Mouse (Mus musculus): Measurements from ENCODE around the gene Coa3.
"Not testable (repeated sequence)": the region's sequence is repeated elsewhere in the genome, so short reads cannot be mapped to it uniquely, and the experiment has no call there.

The Coa3 gene

DNA sequence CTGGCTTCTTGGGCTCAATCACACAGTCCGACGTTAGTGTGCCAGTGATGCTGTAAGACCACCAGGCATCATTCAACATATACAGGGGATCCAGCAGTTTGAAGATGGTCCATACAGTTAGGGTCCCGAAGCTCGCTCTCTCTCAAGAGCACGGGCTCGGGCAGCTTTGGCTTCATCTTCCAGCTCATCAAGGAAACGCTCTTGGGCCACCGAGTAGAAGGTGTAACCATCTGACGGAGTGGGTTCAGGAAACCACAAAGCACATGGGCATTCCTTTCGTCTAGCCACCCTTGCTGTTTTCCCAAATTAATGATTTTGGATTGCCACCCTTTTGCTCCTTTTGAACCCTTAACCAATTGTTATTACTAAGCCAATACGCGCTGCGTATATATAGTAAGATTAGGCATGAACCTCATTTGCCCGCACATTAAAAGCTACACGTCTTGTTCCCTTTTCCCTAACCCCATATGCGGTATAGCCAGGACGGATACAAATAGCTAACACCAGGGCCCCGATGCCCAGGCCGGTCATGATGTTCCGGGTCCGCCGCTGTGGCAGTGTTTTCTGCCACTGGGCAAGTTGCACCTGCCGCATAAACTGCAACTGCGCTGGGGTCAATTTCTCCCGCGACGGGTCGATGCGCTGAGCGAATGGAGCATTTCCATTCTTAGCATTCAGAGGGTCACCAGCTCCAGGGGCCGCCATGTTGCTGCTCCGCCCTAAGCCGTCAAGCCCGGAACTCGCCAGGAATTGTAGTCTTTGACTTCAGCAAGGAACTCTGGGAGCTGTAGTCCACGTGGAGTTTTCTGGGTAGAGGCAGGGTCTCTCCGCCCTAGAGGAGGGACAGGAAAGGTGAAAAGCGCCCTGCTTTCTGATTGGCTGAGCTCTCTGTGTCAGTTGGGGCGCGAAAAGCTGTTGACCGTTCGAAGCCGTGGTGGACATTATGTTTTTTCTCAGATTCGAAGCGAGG, at the start of gene Coa3, which contains the start of gene Cntd1:
Coa3 (minus strand) TSS at position 892 of the 970 bp plus-strand sequence.
Cntd1 (plus strand) TSS at position 790 of the 970 bp plus-strand sequence.
- peak; percentile 73 to 85 for DNase-seq (ENCODE audit: low spot score in 2 of 2)

DNA sequence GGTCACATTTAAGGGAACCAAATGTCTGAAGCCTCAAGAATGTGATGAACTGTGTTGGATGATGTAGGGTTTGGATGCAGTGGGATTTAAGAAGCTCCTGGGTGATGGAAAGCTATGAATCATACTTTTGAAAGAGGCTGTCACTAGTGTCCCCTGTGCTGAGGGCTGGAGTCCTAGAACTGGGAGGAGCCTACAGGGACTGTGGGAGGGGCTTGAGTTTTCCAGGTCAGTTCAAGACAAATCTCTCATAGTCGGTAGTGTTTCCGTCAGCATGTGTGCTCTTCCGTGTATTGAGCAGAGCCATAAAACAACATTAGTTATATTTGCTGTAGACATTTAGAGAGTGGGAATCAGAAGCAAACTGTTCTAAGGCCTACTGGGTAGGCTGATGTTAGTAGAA, 48.4 kb upstream of the Coa3 start:
- DNase-seq (ENCODE audit: low spot score in 2 of 2), result no peak

DNA sequence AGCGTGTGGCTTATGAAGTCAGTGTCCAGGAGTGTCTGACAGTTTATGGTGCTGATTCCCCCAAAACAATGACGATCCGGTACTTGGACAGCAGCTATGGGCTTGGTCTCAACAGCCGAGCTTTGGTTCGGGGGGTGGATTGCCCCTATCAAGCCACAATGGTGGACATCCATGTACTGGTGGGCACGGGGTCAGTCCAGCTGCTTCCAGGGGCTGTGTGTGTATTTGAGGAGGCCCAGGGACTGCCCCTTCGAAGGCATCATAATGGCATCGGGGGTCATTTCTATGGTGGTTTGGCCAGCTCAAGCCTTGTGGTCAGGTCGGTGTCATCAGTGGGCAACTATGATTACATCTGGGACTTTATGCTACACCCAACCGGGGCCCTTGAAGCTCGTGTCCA, 47.2 kb upstream of the Coa3 start:
- no peak for DNase-seq (ENCODE audit: low spot score in 2 of 2)

DNA sequence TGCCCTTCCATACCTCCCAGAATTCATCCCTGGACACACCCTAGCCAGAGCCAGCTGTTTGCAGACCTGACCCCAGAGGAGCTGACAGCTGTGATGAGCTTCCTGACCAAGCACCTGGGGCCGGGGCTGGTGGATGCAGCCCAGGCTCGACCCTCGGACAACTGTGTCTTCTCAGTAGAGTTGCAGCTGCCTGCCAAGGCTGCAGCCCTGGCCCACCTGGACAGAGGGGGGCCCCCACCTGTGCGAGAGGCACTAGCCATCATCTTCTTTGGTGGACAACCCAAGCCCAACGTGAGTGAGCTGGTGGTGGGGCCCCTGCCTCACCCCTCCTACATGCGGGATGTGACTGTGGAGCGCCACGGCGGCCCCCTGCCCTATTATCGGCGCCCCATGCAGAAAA, 46.3 kb upstream of the Coa3 start:
- DNase-seq (ENCODE audit: low spot score in 2 of 2), result not testable (repeated sequence)

DNA sequence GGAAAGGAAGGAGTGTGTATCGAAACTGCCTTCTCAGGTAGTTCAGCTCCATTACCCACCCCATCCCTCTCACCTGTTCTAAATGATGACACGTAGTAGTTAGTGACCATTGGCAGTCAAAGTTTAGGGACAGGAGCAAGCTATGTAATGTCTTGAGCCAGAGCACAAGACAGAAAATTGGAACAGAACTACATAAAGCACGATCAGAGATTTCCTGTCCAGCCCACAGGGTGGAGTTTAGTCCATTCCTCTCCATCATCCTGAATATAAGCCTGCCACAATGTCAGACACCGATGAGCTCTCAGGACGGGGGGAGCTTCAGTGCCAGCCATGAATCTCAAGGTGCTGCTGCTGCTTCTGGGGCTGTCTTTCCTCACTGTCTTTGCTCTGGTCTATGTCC, 45.8 kb upstream of the Coa3 start, which contains the start of gene Aoc2:
Aoc2 (plus strand) TSS at position 301 of the 400 bp plus-strand sequence.
- no peak for DNase-seq (ENCODE audit: low spot score in 2 of 2)

DNA sequence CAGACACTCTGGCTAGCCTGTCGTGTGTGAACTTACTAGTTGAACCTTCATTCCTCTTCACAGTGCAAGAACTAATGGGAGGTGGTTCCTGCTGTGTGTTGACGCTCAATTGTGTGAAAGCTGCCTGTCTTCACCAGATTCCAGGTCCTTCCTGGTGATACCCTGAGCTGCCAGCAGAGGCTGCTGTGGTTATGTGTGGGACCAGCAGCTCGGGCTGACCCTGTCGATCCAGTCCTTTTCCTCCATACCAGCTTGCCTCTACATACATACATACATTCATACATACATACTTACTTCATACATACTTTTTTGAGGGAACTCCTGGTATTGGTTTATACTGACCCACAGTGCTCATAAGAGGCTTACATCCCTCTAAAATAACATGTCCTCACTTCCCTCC, 44.7 kb upstream of the Coa3 start:
- DNase-seq (ENCODE audit: low spot score in 2 of 2), result peak in 1 of 2 experiments; percentile 69

DNA sequence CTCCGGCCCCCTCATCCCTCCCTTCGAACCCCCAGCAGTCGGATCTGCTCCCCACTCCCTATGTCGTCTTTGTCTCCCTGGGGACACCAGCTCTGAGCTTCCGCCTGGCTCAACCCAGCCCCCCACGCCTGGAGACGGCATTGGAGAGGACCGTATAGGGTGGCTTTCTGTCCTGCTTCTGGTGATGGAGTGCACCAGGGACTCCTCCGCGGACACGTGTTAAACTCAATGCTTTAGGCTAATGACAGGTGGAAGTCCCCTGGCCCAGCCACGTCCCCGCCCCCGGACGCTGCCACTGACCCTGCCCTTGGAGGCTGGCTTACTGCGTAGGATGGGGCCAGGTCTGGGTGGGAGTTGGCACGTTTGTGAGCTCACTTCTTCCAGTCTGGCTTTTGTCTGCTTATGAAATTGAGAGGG, 37.6 kb upstream of the Coa3 start:
- peak; percentile 65 to 73 for DNase-seq (ENCODE audit: low spot score in 2 of 2)

DNA sequence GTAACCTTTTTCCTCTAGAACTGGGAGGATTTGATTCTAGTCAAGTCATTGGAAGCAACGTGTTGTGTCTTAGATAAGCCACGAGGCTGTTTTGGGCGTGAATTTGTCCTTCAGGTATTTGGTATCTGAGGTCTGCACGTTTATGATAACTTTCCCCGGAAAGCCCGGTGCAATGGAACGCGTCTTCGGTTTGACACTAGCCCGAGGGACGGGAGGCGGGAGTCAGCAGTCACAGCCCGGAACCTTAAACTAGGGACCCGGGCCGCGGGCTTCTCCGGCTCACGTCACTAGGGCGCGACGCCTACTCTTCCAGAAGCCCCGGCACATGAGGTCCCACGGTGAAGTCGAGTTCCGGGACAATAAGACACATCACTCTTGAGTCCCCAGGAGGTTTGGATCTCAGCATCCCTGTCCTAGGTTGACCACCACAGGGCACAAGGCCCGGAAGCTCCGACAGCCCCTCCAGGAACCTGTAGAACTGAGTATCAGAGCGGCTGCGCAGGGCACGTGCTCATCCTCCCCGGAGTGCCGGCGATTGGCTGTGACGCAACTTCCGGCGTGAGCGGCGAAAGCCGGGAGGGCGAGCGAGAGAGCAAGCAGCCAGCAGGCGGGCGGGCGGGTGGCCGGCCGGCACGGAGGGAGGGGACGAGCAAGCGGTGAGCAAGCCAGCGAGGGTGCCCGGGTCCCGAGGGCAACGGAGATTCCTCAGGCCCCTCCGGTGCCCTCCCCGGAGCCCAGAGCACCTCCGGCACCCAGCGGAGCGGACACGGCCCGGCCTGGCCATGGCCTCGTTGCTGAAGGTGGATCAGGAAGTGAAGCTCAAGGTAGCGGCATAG, 37.0 kb upstream of the Coa3 start, which contains the start of gene Psme3:
Psme3 (plus strand) TSS at position 549 of the 836 bp plus-strand sequence.
- peak; percentile 93 to 95 for DNase-seq (ENCODE audit: low spot score in 2 of 2)

DNA sequence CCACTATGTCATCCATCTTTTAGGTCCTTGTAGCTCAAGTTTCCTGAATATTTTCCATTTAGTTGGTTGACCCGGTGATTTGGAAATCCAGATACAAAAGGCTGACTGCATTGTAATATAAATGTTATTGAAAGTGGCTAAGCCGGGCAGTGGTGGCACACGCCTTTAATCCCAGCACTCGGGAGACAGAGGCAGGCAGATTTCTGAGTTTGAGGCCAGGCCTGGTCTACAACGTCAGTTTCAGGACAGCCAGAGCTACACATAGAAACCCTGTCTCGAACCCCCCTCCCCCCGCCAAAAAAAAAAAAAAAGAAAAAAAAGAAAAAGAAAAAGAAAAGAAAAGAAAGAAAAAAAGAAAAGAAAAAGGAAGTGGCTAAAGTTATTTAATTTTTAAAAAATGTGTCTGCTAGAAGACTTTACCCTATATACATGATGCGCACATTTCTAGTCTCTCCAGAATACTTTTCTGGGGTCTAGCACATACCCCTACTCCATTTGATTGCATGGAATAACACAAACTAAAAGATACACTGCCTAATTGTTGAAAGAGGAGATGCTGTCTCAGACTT, 36.3 kb upstream of the Coa3 start:
- DNase-seq (ENCODE audit: low spot score in 2 of 2), result no peak

DNA sequence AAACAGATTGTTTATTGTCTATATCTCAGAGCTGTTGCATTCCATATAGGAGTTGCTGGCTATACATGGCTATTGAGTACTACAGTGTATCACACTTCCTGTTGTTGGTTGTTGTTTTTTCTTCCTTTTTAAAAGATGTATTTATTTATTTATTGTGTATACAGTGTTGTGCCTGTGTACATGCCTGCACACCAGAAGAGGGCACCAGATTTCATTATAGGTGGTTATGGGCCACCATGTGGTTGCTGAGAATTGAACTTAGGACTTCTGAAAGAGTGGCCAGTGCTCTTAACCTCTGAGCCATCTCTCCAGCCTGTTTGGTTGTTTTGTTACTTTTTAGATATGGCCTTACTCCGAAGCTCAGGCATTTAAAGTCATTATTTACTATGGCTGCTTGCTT, 35.7 kb upstream of the Coa3 start:
- no peak for DNase-seq (ENCODE audit: low spot score in 2 of 2)

DNA sequence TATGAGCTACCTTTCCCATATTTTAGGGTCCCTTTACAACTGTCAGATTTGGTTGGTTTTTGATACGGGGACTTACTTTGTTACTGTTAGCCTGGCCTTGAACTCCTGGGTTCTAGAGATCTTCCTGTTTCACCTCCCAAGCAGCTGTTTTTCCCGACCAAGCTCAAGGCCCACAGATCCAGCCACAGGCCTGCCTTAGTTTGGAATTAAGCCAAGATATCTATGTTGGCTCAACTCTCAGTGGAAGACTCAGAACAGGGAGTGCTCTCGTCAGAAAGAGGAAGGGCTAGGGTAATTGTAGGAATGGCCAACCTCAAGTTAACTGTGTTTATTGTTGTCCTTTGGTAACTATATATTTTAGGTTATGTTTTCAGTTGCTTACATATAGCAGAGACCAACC, 33.2 kb upstream of the Coa3 start:
- DNase-seq (ENCODE audit: low spot score in 2 of 2), result no peak

DNA sequence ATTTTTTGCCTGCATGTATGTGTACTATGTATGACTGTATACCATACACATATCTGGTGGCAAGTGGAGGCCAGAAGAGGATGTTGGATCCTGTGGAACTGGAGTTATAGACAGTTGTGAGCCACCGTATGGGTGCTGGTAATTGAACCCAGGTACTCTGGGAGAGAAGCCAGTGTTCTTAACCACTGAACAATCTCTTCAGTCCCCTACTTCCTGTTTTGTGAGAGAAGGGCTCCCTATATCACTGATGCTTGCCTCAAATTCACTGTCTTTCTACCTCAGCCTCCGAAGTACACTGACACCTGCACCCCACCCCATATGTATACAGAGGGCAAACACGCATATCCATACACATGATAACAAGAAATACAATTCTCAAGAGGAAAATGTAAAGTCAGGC, 32.2 kb upstream of the Coa3 start:
- no peak for DNase-seq (ENCODE audit: low spot score in 2 of 2)

DNA sequence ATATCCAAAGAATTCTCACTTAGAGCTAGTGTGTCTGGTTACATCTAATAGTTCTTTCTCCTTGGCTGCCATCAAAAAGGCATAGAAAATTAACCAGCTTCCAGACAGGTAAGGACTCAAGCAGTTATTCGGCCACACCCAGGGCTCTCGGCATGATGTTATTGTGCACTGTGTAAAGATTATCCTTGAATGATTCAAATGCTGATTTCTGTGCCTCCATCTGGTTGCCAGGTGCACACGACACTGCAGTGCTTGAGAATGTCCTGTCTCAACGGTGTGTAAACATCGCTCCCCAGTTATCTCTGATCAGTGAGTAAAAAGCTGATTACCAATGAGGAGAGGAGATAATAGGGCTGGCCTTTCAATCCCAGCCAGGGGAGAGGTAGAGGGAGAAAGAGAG, 28.8 kb upstream of the Coa3 start:
- no peak for DNase-seq (ENCODE audit: low spot score in 2 of 2)

DNA sequence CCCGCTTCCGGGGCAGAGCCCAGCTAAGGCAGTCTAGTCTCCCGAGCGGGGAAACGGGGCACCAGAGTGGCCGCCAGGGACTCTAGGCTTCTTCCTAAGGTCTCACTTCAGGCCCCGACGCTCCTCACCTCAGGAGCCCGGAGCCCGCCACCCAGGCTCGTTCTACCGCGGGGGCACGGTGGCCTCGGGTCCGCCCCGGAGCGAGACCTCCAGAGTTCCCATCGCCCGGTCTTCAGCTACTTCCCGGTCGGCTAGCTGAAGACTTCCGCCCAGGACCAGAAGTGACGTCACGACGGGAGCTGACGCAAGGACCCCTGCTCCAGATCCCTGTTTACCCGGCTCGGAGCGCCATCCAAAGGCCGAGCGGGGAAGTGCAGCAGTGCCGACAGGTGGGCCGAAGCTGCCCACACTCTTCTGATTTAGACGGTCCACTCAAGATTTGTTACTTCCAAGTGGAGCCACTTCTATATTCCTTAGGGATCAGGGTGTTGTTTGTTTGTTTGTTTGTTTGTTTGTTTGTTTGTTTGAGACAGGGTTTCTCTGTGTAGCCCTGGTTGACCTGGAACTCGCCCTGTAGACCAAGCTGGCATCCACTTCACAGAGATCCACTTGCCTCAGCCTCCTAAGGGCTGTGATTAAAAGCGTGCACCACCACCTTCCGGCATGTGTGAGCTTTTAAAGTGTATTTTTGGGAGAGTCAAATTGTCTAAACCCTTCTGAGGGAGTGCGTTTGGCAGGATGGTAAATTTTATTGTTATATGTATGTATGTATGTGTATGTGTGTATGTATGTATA, 23.3 kb upstream of the Coa3 start, which contains the start of gene Becn1:
Becn1 (minus strand) TSS at position 283 of the 795 bp plus-strand sequence.
- peak; percentile 98 to 99 for DNase-seq (ENCODE audit: low spot score in 2 of 2)

DNA sequence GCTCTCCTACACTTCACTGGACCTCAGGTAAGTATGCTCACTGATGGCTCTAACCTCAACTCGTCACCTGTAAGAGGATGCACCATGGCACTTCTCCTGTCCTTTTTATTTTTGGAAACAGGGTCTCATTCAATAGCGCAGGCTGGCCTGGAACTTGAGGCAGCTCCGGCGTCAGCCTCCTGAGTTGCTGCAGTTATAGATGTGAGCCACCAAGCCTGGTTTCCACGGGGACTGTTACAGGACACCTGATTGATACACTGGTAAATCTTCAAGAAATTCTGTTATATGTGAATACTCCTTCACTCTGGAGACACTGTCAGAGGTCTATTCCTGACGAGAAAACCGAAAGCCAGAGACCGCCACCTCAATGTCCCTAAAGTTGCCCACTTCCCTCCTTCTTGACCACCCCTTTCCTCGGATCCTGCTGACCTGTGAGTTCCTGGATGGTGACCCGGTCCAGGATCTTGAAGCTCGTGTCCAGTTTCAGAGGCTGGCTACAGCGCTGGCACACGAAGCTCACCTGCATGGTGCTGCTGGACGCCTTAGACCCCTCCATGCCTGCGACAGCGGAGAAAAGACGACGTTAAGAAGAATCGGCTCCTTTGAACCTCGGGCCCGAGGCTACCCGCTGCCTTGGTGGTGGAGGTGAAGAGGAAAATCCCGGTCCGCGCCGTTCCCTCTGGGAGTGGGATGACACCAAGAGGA, 22.5 kb upstream of the Coa3 start:
- DNase-seq (ENCODE audit: low spot score in 2 of 2), result peak in 1 of 2 experiments; percentile 30

DNA sequence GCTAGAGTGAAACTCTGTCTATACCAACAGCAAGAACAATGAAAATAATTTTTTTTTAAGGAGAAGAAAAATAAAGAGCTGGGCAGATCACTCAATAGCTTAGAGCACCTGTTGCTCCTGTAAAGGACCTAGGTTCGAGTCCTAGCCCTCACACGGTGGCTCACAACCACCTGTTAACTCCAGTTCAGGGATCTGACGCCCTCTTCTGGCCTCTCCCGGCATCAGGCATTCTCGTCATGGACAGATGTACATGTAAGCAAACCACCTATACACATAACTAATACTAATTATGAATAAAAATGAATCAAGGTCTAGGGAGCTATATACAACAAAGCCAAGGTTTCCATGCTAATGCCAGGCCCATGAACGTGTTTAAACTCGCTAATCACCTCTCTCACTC, 22.0 kb upstream of the Coa3 start:
- DNase-seq (ENCODE audit: low spot score in 2 of 2), result peak in 1 of 2 experiments; percentile 71

DNA sequence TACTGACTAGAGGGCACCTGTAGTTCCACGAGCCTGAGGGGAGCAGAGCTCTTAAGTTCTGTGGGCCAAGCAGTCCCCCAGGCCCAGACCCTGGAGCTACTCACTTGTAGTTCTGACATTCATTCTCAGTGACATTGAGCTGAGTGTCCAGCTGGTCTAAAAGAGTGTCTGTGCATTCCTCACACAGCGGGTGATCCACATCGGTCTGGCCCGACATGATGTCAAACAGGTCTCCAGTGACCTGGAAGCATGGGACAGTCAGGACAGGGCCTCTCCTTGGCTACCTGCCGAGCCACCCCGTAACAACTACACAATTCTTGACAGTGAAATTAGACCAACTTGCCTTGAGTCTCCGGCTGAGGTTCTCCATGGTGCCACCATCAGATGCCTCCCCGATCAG, 16.3 kb upstream of the Coa3 start:
- DNase-seq (ENCODE audit: low spot score in 2 of 2), result no peak

DNA sequence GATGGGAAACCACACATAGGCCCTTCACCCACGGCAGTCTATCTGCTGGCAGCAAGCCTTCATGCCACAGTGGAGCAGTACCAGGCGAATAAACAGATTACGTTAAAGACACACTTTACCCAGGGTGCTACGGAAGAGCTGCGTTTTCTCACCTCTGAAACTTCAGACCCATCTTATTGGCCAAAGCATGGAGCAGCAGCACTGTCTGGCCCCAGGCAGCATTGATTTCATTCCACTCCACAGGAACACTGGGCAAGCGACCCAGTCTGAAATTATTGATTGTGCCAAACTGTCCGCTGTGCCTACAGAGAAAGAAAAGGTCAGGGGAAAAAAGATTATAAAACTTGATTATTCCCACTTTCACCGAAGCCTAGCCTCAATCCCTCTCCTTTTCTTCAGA, 12.3 kb upstream of the Coa3 start:
- DNase-seq (ENCODE audit: low spot score in 2 of 2), result no peak

DNA sequence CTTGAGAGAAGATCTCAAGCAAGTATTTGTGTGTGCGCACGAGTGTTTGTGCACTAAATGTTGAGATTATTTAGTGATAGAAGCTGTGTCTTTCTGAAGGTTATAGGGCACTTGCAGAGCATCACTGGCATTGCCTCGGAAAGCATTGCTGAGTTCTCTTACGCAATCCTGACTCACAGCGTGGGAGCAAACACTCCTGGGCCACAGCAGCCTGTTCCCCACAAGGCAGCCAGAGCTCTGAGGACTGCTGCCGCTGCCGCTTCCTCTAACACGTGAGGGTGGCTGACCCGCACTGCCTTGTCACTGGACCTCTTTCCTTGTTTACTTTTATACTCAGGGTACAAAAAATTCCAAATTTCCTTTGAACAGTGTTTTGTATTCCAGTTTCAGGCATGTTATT, 8.4 kb upstream of the Coa3 start:
- no peak for DNase-seq (ENCODE audit: low spot score in 2 of 2)

DNA sequence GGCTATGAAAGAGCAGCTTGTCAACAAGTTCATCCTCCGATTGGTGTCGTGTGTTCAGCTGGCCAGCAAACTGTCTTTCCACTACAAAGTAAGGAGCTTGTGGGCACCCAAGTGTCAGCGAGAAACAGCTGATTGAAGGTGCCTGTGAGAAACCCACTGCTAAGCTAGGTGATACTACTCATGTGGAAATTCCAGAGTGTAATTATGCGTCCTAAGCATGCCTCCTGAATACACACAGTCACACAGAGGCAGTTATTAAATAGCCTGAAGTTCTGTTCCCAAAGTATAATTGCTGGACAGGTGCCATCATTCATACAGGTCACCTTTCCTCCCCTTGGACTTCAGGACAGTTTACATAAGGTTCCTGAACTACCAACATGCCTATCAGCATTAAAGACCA, 4.9 kb upstream of the Coa3 start:
- DNase-seq (ENCODE audit: low spot score in 2 of 2), result no peak
